ENCODE assay signal across 9 mouse cellular contexts in genomic region chr19:53066934-53067333, GRCm38 (mm10). TPM values are rescaled to one million over a fixed set of nuclear protein-coding genes. Genes with fewer than 3 reads are reported as not detected.
DNase-seq lines count a peak whose midpoint lies in the region; ATAC-seq lines count a peak whose summit lies in the region.
"Had no signal": no experiment of that assay in that cellular context is flagged by ENCODE, and none has a peak within 500 bp of the region (broad histone marks: within the 10 kb centered on the region; RNA-seq: fewer than 3 reads in every experiment).

No protein-coding gene starts in this region.

- H3K36me3 ChIP-seq in intestine, embryonic 14.5 days (ENCODE audit: control insufficient read depth, insufficient read depth, low read length) = no peaks in the 10 kb centered on the region
- H3K36me3 ChIP-seq in lung, embryonic 16.5 days (ENCODE audit: control insufficient read depth, insufficient read depth, low read length) = no peaks in the 10 kb centered on the region
- H3K36me3 ChIP-seq: neural tube, embryonic 13.5 days had no signal

- 31% methylated on average over 10 of the region's 10 CpGs for WGBS in intestine, embryonic 14.5 days
- 32% methylated on average over 10 of the region's 10 CpGs for WGBS in lung, embryonic 16.5 days

- ATAC-seq in intestine, embryonic 14.5 days (replicated peaks; ENCODE audit: low FRiP score, low TSS enrichment, low read depth) = no peak; the same call in 1 of the 2 replicates
- peak; percentile 40; the same call in 1 of the 2 replicates for ATAC-seq in lung, embryonic 16.5 days (ENCODE audit: low read depth)

- peak overlapping the region; percentile 38 for H3K4me2 ChIP-seq in intestine, embryonic 14.5 days (ENCODE audit: low read length)
- peak overlapping the region; percentile 4 for H3K4me2 ChIP-seq in lung, embryonic 16.5 days (ENCODE audit: low read depth, low read length)
- H3K4me2 ChIP-seq: neural tube, embryonic 13.5 days had no signal

- peak overlapping the region; percentile 57; the same call in 1 of the 2 replicates for H3K27ac ChIP-seq in intestine, embryonic 14.5 days (ENCODE audit: low read depth)
- no peak overlapping the region for H3K27ac ChIP-seq in lung, embryonic 16.5 days (ENCODE audit: low read length)
- H3K27ac ChIP-seq: neural tube, embryonic 13.5 days had no signal

- peaks cover 31% of the 10 kb centered on the region for H3K4me1 ChIP-seq in intestine, embryonic 14.5 days (replicated peaks; ENCODE audit: control insufficient read depth, insufficient read depth, low read length)
- peaks cover 25% of the 10 kb centered on the region for H3K4me1 ChIP-seq in lung, embryonic 16.5 days (replicated peaks; ENCODE audit: control insufficient read depth, insufficient read depth, low read length)
- H3K4me1 ChIP-seq: neural tube, embryonic 13.5 days had no signal

- no peak overlapping the region for H3K4me3 ChIP-seq in intestine, embryonic 14.5 days (ENCODE audit: low read depth, low read length)
- H3K4me3 ChIP-seq in lung, embryonic 16.5 days (ENCODE audit: low read length) = no peak overlapping the region
- H3K4me3 ChIP-seq: neural tube, embryonic 13.5 days had no signal

- no peaks in the 10 kb centered on the region for H3K9me3 ChIP-seq in intestine, embryonic 14.5 days (ENCODE audit: control insufficient read depth, low read length)
- H3K9me3 ChIP-seq in lung, embryonic 16.5 days (ENCODE audit: control insufficient read depth, low read length) = no peaks in the 10 kb centered on the region
- H3K9me3 ChIP-seq: neural tube, embryonic 13.5 days had no signal

- H3K9ac ChIP-seq in intestine, embryonic 14.5 days (ENCODE audit: low read length) = no peak overlapping the region
- no peak overlapping the region for H3K9ac ChIP-seq in lung, embryonic 16.5 days (ENCODE audit: low read length)
- H3K9ac ChIP-seq: neural tube, embryonic 13.5 days had no signal

- DNase-seq in NIH3T3 (ENCODE audit: low read depth) = peak; percentile 96
- DNase-seq in fat pad, adult 2 months (ENCODE audit: extremely low read depth, low read depth, low spot score) = peak; percentile 50
- peak; percentile 80 for DNase-seq in intestine, embryonic 14.5 days (ENCODE audit: low spot score)
- no peak for DNase-seq in spleen, postnatal 14 days (ENCODE audit: low spot score in 2 of 2)
- DNase-seq in c-Kit-positive CD71-positive TER-119-positive erythroid progenitor cells, embryonic 14.5 days (ENCODE audit: low spot score) = no peak
- no peak for DNase-seq in cerebellum, adult 9-11 months
- no peak for DNase-seq in left cerebral cortex, adult 8-10 months (ENCODE audit: low spot score in 2 of 2)

- no peaks in the 10 kb centered on the region for H3K27me3 ChIP-seq in intestine, embryonic 14.5 days (replicated peaks; ENCODE audit: control insufficient read depth, insufficient read depth, low read length)
- H3K27me3 ChIP-seq in lung, embryonic 16.5 days (ENCODE audit: control insufficient read depth, insufficient read depth, low read depth, low read length) = no peaks in the 10 kb centered on the region
- H3K27me3 ChIP-seq: neural tube, embryonic 13.5 days had no signal

RNA-seq across cellular contexts. Expression of gene Xpnpep1, which starts 26.9 kb away (rescaled TPM):
- 185 and 189 TPM in 2 replicates for polyA plus RNA-seq in intestine, embryonic 14.5 days (2014; fragmentation: Nextera tagmentation; extraction: Ambion mirVana)
- polyA plus RNA-seq in lung, embryonic 16.5 days (2015; fragmentation: Nextera tagmentation; extraction: Ambion mirVana) = 148 and 169 TPM in 2 replicates
- total RNA-seq in left cerebral cortex, adult 8-10 months (2022) = 10 to 100 TPM; 59.6 to 74.9 (median 68.6) TPM

Comparison
In these comparisons a context has a peak if more than half of its experiments do, and no peak if none do; other contexts are left out.
1. DNase-seq: peak in NIH3T3 (single experiment), fat pad, adult 2 months (single experiment) and intestine, embryonic 14.5 days (single experiment); none in spleen, postnatal 14 days (0 of 2), c-Kit-positive CD71-positive TER-119-positive erythroid progenitor cells, embryonic 14.5 days (single experiment), cerebellum, adult 9-11 months (single experiment) and left cerebral cortex, adult 8-10 months (0 of 2).